Mouse (Mus musculus) cortical plate, adult 2 months (tissue): ENCODE measurements around the gene Tspan18.

Experiments
- CTCF ChIP-seq: fragments of 200-500 bp; IDR thresholded peaks from 2 replicates; pipeline ENCODE4 v1.5.1; 2011; ENCODE audit warnings: mild to moderate bottlenecking, control low read depth, low read length; ENCODE audit not compliant: insufficient read depth; ENCODE audit errors: extremely low read depth
- POLR2A ChIP-seq: fragments of 200-500 bp; IDR thresholded peaks from 2 replicates; pipeline ENCODE4 v1.6.1; 2011; ENCODE audit warnings: mild to moderate bottlenecking, low read length, control low read depth; ENCODE audit not compliant: insufficient read depth; ENCODE audit errors: extremely low read depth

DNA sequence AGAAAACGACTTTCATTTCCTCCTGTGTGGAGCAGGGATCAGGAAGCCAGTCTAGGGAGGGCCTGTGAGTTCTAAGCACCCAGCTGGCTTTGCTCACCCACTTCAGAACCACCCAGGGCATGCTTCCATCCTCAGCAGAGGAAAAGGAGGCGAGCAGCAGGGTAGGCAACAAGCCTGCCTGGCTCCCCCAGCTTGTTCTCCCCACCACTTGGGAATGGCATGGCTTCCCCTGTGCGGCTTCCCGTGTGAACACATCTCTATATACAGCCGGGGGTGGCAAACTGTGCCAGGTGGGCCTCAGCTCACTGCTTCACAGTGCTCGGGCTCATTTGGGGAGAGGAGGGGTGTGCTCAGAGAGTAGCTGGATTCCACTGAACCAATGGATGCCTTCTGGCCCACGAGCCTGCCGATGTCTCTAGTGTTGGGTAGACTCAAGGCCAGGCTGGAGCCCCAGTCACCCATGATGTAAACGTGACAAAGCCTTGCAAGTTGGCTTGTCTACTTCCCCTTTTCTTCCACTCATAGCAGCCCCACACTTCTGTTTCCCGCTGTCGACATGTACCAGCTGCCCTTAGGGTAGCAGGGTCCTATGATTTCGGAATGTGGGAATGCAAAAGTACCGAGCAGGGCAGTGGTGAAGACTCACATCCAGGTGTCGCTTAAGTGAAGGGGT lies 167.4 kb downstream of the Tspan18 start:
- TF ChIP-seq POLR2A: no peak
- no peak for TF ChIP-seq CTCF
